Mouse (Mus musculus): ENCODE data around the gene Naa15.

Naa15 gene

GRCm38 (mm10) chr3:51434871-51435595, 20.1 kb downstream of the Naa15 start:
- DNase-seq = no peak

- DNase-seq = no peak
These were observed 53.6 kb downstream of the Naa15 start for GRCm38 (mm10) chr3:51468530-51468929.

GRCm38 (mm10) chr3:51475706-51476105, 60.8 kb downstream of the Naa15 start:
- DNase-seq = no peak

- DNase-seq = no peak
These were observed 64.9 kb downstream of the Naa15 start for GRCm38 (mm10) chr3:51479893-51480292.

GRCm38 (mm10) chr3:51481059-51481458, 66.1 kb downstream of the Naa15 start:
- DNase-seq = peak; percentile 56

- DNase-seq = no peak
These were observed 66.9 kb downstream of the Naa15 start for GRCm38 (mm10) chr3:51481881-51482280.

GRCm38 (mm10) chr3:51482781-51483180, 67.8 kb downstream of the Naa15 start:
- DNase-seq = no peak

GRCm38 (mm10) chr3:51483741-51484359, 68.9 kb downstream of the Naa15 start, which contains the start of gene Rab33b:
Gene Rab33b, plus strand, starts transcription at chr3:51483920.
- DNase-seq = peak; percentile 96

- DNase-seq = no peak
These were observed 69.4 kb downstream of the Naa15 start for GRCm38 (mm10) chr3:51484370-51484769.

- no peak for DNase-seq
These were observed 70.4 kb downstream of the Naa15 start for GRCm38 (mm10) chr3:51485347-51485746.

GRCm38 (mm10) chr3:51486491-51487195, 71.7 kb downstream of the Naa15 start:
- peak; percentile 19 for DNase-seq

- no peak for DNase-seq
These were observed 75.3 kb downstream of the Naa15 start for GRCm38 (mm10) chr3:51490088-51490753.

GRCm38 (mm10) chr3:51493272-51493838, 78.4 kb downstream of the Naa15 start:
- DNase-seq = no peak

- DNase-seq = no peak
These were observed 79.5 kb downstream of the Naa15 start for GRCm38 (mm10) chr3:51494466-51494865.

- no peak for DNase-seq
These were observed 80.7 kb downstream of the Naa15 start for GRCm38 (mm10) chr3:51495646-51496045.

GRCm38 (mm10) chr3:51497978-51498377, 83.0 kb downstream of the Naa15 start:
- DNase-seq = no peak

GRCm38 (mm10) chr3:51498659-51499058, 83.7 kb downstream of the Naa15 start:
- no peak for DNase-seq

GRCm38 (mm10) chr3:51499876-51500275, 84.9 kb downstream of the Naa15 start:
- no peak for DNase-seq

- no peak for DNase-seq
These were observed 89.5 kb downstream of the Naa15 start for GRCm38 (mm10) chr3:51504385-51504952.

- no peak for DNase-seq
These were observed 90.5 kb downstream of the Naa15 start for GRCm38 (mm10) chr3:51505465-51505864.

GRCm38 (mm10) chr3:51510903-51511302, 96.0 kb downstream of the Naa15 start:
- peak; percentile 75 for DNase-seq

- no peak for DNase-seq
These were observed 97.0 kb downstream of the Naa15 start for GRCm38 (mm10) chr3:51511983-51512382.

GRCm38 (mm10) chr3:51517467-51517866, 102.5 kb downstream of the Naa15 start:
- no peak for DNase-seq

All from right cerebral cortex, postnatal 14 days (tissue).